Mouse (Mus musculus) thymus, adult 2 months (tissue): ENCODE data around the gene Loxl1. TPM values are rescaled to one million over a fixed set of nuclear protein-coding genes. Genes with fewer than 3 reads are reported as not detected.

Experiments used
- DNase-seq: peaks from one replicate; pipeline ENCODE4 v3.0.0; 2021
- H3K27ac ChIP-seq: fragments of 200-500 bp; 2 replicates; pipeline ENCODE4 v1.5.1; 2012; ENCODE audit warnings: low read length, control low read depth; ENCODE audit not compliant: control insufficient read depth, insufficient read depth
- H3K27me3 ChIP-seq: fragments of 200-500 bp; 2 replicates; pipeline ENCODE4 v1.6.1; 2012; ENCODE audit warnings: mild to moderate bottlenecking, low read length, moderate library complexity, mixed read lengths; ENCODE audit not compliant: control insufficient read depth, insufficient read depth
- H3K36me3 ChIP-seq: fragments of 200-500 bp; 2 replicates; pipeline ENCODE4 v1.6.1; 2012; ENCODE audit warnings: mild to moderate bottlenecking, low read length, moderate library complexity; ENCODE audit not compliant: control insufficient read depth, insufficient read depth
- H3K4me1 ChIP-seq: fragments of 200-500 bp; replicated peaks from 2 replicates; pipeline ENCODE4 v1.6.1; 2012; ENCODE audit warnings: low read length; ENCODE audit not compliant: control insufficient read depth, insufficient read depth
- H3K4me3 ChIP-seq: fragments of 200-500 bp; 2 replicates; pipeline ENCODE4 v1.5.1; 2012; ENCODE audit warnings: mild to moderate bottlenecking, low read length, control low read depth, moderate library complexity; ENCODE audit not compliant: control insufficient read depth, insufficient read depth
- CTCF ChIP-seq: fragments of 200-500 bp; IDR thresholded peaks from 2 replicates; pipeline ENCODE4 v1.5.1; 2012; ENCODE audit warnings: mild to moderate bottlenecking, control low read depth, low read length, moderate library complexity, borderline replicate concordance; ENCODE audit not compliant: control insufficient read depth, poor library complexity, insufficient read depth; ENCODE audit errors: extremely low read depth
- POLR2A ChIP-seq: fragments of 200-500 bp; IDR thresholded peaks from 2 replicates; pipeline ENCODE4 v1.6.1; 2012; ENCODE audit warnings: mild to moderate bottlenecking, low read length, control low read depth, moderate library complexity; ENCODE audit not compliant: control insufficient read depth, poor library complexity, insufficient read depth; ENCODE audit errors: extremely low read depth
- WGBS: fragments of 180-500 bp; shearing (Covaris S2); methylation state at CpG from one replicate; pipeline ENCODE4 v1.1.7; 2018; 5-methylcytosine and 5-hydroxymethylcytosine counted together
- polyA plus RNA-seq: library from polyadenylated mRNA; depleted of rRNA; stranded (reverse); fragments of >200 nt; gene quantifications from 2 replicates; pipeline ENCODE4 v1.2.3, GENCODE M21; 2012

Gene Loxl1
- polyA plus RNA-seq, 1 experiment: 19.0 TPM

GRCm38 (mm10) chr9:58268384-58269313 is 44.3 kb downstream of the Loxl1 start:
- WGBS: 43% methylated on average over 12 of the region's 12 CpGs
- Histone ChIP-seq H3K27ac (no peak overlapping the region), H3K27me3 (no peaks in the 10 kb centered on the region), H3K36me3 (no peaks in the 10 kb centered on the region), H3K4me1 (peaks cover 15% of the 10 kb centered on the region), H3K4me3 (no peak overlapping the region)
- DNase-seq: peak; percentile 73
- TF ChIP-seq CTCF (no peak), POLR2A (no peak)

GRCm38 (mm10) chr9:58267046-58267445 is 45.9 kb downstream of the Loxl1 start:
- Histone ChIP-seq H3K27ac (peak overlapping the region; percentile 8; the same call in 1 of the 2 replicates), H3K4me3 (no peak overlapping the region), H3K36me3 (no peaks in the 10 kb centered on the region; the same call in 1 of the 2 replicates), H3K27me3 (no peaks in the 10 kb centered on the region), H3K4me1 (peaks cover 15% of the 10 kb centered on the region)
- 82% methylated on average over 3 of the region's 3 CpGs for WGBS
- TF ChIP-seq CTCF: no peak
- no peak for TF ChIP-seq POLR2A
- DNase-seq: no peak

- Histone ChIP-seq H3K4me3 (no peak overlapping the region), H3K27me3 (no peaks in the 10 kb centered on the region), H3K36me3 (peaks cover 4% of the 10 kb centered on the region; the same call in 1 of the 2 replicates), H3K27ac (peak overlapping the region; percentile 8; the same call in 1 of the 2 replicates), H3K4me1 (peaks cover 12% of the 10 kb centered on the region)
- DNase-seq: no peak
- TF ChIP-seq POLR2A (no peak), CTCF (no peak)
- 7% methylated on average over 4 of the region's 4 CpGs for WGBS
These were observed 46.4 kb downstream of the Loxl1 start for GRCm38 (mm10) chr9:58266571-58267011.

- H3K36me3 ChIP-seq: peaks cover 7% of the 10 kb centered on the region; the same call in 1 of the 2 replicates
- H3K27me3 ChIP-seq: no peaks in the 10 kb centered on the region
- no peak overlapping the region for H3K27ac ChIP-seq
- TF ChIP-seq CTCF: no peak
- no peak for TF ChIP-seq POLR2A
- DNase-seq: no peak
- H3K4me1 ChIP-seq: peaks cover 8% of the 10 kb centered on the region
- WGBS: 43% methylated on average over 3 of the region's 3 CpGs
- H3K4me3 ChIP-seq: no peak overlapping the region
These were observed 47.6 kb downstream of the Loxl1 start for GRCm38 (mm10) chr9:58265368-58265767.

- Histone ChIP-seq H3K36me3 (peaks cover 9% of the 10 kb centered on the region; the same call in 1 of the 2 replicates), H3K4me3 (no peak overlapping the region), H3K4me1 (peaks cover 8% of the 10 kb centered on the region), H3K27ac (no peak overlapping the region; the same call in 1 of the 2 replicates), H3K27me3 (no peaks in the 10 kb centered on the region)
- TF ChIP-seq POLR2A: no peak
- TF ChIP-seq CTCF: no peak
- DNase-seq: no peak
- 96% methylated on average over 5 of the region's 5 CpGs for WGBS
These were observed 50.5 kb downstream of the Loxl1 start for GRCm38 (mm10) chr9:58262507-58262906.

- 60% methylated on average over 10 of the region's 10 CpGs for WGBS
- no peak for DNase-seq
- peaks cover 26% of the 10 kb centered on the region for H3K4me1 ChIP-seq
These were observed 57.0 kb downstream of the Loxl1 start for GRCm38 (mm10) chr9:58255704-58256685.

More at GRCm38 (mm10) chr9:58255704-58256685, 57.0 kb downstream of the Loxl1 start:
- H3K36me3 ChIP-seq: 0 out of 2 replicates have a peak, but pooled peaks cover 3% of the 10 kb centered on the region
- no peaks in the 10 kb centered on the region for H3K27me3 ChIP-seq
- no peak overlapping the region for H3K4me3 ChIP-seq
- H3K27ac ChIP-seq: no peak overlapping the region
- no peak for TF ChIP-seq POLR2A
- TF ChIP-seq CTCF: no peak
